Mouse (Mus musculus): Measurements from ENCODE around the gene Smyd4.

DNA sequence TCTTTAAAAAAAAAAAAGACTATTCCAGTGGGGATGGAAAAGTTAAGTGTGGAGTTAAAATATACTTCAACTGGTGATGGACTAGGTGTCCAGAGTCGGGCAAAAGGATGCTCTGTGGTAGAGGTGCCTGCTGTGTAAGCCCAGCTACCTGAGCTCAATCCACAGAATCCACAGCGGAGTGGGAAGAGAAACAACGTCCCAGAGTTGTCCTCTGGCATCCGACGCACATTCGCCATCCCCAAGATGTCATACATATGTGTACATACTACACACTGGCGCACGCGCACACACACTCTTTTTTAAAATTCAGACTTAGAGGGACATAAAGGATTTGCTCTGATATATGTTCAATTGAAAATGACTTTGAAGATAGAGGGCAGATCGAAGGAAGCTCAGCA lies 1.0 kb upstream of the Smyd4 start:
- no peak for TF ChIP-seq CTCF (IDR thresholded peaks at IDR 0.05; ENCODE audit: control insufficient read depth, insufficient read depth, insufficient read length)
- TF ChIP-seq FOSL1 (IDR thresholded peaks at IDR 0.05; ENCODE audit: insufficient read depth, low read length, poor library complexity, severe bottlenecking), result no peak
